Mouse (Mus musculus) embryo, embryonic 10 days (tissue): ENCODE measurements around the gene Ndufa11.

Experiments
- DNase-seq: peaks from one replicate; pipeline ENCODE4 v3.0.0-alpha.2; 2015; ENCODE audit warnings: low spot score

The Ndufa11 gene

GRCm38 (mm10) chr17:56716655-56717362 lies 758 bp upstream of the Ndufa11 start:
- peak; percentile 99 for DNase-seq

GRCm38 (mm10) chr17:56722441-56722840 lies 4.9 kb downstream of the Ndufa11 start:
- peak; percentile 48 for DNase-seq

GRCm38 (mm10) chr17:56723419-56724161 lies 6.0 kb downstream of the Ndufa11 start:
- no peak for DNase-seq

DNA sequence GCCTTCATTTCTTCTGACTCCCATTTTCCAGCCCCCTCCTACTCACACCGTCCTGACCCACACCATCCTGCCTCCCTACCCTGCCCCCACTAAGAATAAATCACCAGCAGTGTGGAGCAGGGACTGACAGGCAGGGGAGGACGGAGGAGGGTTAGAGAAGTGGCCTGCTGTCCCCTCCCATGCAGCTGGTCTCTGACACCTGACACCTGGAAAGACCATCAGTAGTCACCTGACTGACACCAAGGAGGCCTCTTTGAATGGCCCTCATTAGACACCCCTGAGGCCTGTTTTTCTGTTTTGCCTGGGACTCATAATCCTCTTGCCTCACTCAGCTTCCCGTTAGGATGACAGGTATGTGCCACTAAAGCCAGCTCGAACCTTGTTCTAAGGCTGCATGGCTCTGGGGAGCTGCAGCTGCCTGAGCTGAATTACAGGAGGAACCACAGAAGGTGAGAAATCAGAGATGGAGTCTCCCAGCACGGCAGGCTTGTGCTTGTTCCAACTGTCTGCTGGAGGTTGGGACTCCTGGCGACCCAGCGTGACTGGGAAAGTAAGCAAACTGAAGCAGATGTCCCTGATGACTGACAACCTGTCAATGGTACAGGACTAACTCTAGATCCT lies 9.6 kb downstream of the Ndufa11 start:
- peak; percentile 62 for DNase-seq

GRCm38 (mm10) chr17:56727659-56728058 lies 10.1 kb downstream of the Ndufa11 start:
- DNase-seq, result no peak

GRCm38 (mm10) chr17:56728117-56728516 lies 10.6 kb downstream of the Ndufa11 start:
- DNase-seq, result no peak

DNA sequence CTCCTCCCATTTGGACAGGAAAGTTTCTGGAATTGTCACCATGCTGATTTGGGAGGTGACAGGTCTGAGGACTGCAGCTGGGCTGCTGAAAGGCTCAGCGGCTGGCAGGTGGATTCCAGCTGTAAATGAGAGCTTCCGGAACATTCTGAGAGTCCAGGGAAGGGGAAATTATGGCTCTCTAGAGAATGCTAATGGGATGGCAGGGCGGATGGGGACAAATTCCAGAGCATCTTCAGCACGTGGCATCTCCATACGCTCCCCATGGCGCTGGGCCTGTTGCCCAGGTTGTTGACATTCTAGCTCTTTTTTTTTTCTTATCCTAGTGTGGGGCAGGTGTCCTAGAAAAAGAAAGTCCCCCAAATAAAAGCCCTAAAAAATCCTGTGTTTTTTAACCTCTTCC lies 11.6 kb downstream of the Ndufa11 start:
- DNase-seq, result no peak

DNA sequence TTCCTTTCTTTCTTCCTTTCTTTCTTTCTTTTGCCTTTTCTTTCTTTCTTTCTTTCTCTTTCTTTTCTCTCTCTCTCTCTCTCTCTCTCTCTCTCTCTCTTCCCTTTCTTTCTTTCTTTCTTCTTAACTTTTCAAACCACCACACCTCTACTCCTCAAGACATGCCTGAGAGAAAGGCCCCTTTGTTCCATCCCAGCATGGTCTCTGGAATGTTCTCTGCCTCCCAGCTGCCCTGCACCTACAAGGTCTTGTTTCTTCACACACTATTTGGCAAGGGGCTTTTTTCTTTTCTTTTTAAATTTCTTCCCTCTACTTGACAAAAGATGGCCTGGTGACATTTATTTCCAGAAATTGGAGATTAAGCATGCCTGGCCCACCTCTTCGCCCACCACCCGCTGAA lies 12.1 kb downstream of the Ndufa11 start:
- no peak for DNase-seq

- DNase-seq, result no peak
Measured at GRCm38 (mm10) chr17:56736534-56736933, 19.0 kb downstream of the Ndufa11 start.

- DNase-seq, result no peak
Measured at GRCm38 (mm10) chr17:56738221-56738620, 20.7 kb downstream of the Ndufa11 start.

- DNase-seq, result no peak
Measured at GRCm38 (mm10) chr17:56740118-56740787, 22.7 kb downstream of the Ndufa11 start.

- no peak for DNase-seq
Measured at GRCm38 (mm10) chr17:56740788-56741160, 23.2 kb downstream of the Ndufa11 start.

- no peak for DNase-seq
Measured at GRCm38 (mm10) chr17:56744173-56744572, 26.6 kb downstream of the Ndufa11 start.

GRCm38 (mm10) chr17:56751404-56752072 lies 34.0 kb downstream of the Ndufa11 start:
- DNase-seq, result peak; percentile 77

GRCm38 (mm10) chr17:56753452-56753851 lies 35.9 kb downstream of the Ndufa11 start:
- DNase-seq, result no peak

DNA sequence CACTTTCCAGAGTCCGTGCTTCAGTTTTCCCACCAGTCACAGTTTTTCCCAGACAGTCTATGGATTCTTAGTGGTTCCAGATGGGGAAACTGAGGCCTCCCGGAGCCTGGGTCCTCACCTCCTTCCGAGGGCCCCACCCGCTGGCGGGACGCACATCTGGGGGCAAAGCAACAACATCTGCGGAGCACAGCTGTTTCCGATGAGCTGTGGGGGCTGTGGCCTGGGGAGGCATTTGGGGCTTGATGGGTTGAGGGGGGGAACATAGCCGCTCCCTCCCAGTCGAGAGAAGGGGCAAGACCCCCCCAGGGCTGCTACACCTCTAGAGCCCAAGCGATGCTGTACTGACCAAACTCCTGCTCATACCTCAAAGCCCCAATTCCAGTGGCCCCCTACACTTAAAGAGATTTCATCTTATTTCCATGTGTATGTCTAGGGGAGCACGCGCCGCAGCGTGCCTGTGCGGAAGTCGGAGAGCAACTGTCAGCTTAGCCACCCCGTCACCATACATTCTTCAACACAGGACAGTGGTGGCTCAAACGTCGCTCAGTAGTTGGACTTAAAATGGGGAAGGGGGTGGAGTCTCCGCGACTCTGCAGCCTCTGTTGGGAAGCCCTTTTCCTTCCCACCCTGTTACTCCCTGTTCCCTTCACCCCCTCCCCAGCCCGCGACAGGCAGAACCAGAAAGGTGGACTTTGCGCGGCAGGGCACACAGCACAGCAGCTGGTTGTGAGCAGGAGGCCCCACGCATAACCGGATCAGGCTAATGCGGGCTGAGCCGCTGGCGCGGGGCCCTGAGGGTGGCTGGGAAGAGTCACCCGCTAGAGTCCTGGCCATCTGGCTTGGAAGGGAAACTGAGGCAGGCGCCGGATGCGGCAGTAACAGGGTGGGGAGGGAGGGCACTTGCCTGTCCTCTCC lies 37.0 kb downstream of the Ndufa11 start:
- DNase-seq, result peak; percentile 37

DNA sequence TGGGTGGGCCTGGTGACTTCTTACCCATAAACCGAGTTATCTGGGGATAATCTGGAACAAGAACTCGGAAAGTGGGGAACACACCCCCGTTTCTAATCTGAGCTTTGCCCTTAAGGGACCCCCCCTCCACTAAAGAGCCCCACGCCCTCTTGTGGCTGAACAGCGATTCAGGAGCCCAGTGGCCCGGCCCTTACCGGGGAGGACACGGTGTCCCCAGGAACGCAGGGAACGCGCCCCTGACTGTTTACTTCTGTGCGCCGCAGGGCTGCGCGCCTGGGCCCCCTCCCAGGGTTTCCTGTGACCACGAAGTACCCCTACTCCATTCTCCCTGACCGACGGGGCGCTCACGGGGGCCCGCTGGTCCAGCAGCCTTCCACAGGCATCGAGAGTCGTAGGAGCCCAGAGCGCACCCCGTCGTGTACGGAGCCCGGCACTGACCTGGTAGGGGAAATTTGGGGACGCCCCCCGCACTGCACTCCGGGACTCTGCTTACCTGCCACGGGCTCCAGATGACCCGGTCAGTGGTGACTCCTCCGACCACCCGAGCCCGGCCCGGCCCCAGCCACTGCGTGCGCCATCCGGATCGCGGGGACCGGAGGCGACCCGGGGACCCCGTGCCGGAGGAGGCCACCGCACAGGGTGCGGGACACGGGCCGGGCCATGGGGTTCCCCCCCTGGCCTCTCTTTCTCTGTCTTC lies 39.3 kb downstream of the Ndufa11 start:
- DNase-seq, result peak; percentile 23

GRCm38 (mm10) chr17:56757416-56758123 lies 40.0 kb downstream of the Ndufa11 start, which contains the start of gene Nrtn:
TSS of gene Nrtn (minus strand) at chr17:56757530.
- peak; percentile 92 for DNase-seq

DNA sequence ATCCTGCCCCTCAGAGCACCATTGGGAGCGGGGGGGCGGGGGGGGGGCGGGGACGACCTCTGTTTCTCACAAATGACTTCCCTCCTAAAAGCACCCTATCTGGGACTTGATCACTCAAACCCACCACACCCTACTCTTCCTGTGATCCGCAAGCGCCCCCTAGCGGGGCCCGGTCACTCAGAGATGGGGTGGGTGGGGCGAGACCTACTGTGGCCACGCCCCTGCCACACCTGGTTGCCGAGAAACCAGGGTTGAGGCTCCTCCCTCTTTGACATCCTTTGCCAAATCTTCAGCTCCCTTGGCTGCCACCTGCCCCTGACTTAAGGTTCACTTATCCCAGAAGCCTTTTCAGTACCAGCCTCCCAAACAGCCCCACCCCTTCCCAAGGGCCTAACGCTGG lies 40.6 kb downstream of the Ndufa11 start:
- DNase-seq, result peak; percentile 52

DNA sequence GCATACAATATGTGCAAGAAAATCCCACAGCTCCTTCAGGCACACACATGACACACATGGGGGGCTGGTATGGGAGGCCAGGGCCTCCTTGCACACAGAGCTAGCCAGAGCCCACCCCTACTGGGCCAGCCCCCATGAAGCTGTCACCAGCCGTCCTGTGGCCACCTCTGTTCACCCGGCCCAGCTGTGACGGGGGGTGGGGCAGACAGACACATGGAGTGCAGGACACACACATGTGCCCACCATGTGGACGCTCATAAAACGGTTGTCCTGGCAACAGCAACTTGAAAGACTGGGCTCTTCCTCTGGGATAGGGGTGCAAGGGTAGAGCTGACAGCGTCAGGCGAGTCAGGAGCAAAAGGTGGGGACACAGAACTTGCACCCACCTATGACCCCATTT lies 41.7 kb downstream of the Ndufa11 start:
- peak; percentile 44 for DNase-seq
